Mouse (Mus musculus): ENCODE results near the gene Gm42372. TPM values are rescaled to one million over a fixed set of nuclear protein-coding genes. Genes with fewer than 3 reads are reported as not detected.

Gm42372 gene
- under 1 TPM in 4 of 26 experiments, not detected in 22; 0.10 to 0.16 (median 0.14) TPM for total RNA-seq (2018; cell fraction: chromatin; rRNA removed)
- under 1 TPM in 1 of 26 experiments, not detected in 25; 0.03 TPM for total RNA-seq (2018; cell fraction: cytosol; rRNA removed)
- total RNA-seq (2018; cell fraction: nucleus; rRNA removed), result not detected
- polyA plus RNA-seq (2018), result not detected in 3 replicates

DNA sequence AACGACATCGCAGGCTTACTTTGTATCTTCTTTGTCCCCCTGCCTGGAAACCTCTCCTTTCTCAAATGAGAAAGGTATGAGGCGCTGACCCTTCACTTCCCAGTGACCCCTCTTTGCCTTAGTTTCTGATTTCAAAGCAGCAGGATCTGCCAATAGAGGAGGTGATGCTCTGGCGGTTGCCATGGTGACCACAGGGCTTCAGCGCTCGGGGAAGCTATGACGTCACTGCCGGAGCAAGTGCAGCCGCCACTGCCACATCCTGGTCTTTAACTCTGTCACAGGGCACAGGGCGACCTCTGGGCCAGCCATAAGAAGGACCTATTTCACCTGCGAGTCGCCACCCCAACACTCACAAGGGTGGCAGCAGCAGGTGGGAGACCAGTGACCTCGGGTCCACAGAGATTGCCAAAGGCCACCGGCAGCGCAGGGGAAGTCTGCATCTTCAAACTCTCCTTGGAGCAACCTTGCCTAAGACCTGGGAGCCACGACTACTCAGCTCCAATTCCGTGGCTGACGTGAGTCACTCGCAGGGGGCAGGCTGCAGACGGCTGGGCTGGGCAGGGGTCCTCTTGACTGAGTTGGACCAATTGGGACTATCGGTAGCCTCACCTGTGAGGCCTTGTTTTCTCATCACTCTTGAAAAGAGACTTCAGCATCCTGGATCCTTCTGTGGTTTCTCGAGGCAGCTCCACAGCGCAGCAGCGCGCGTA is at the start of gene Gm42372:
TSS of gene Gm42372 (plus strand) at position 228 of the 710 bp plus-strand sequence.
- 39% methylated on average over 26 of the region's 26 CpGs for WGBS (ENCODE audit: missing documents)
- H3K36me3 ChIP-seq (ENCODE audit: inconsistent target), result no peaks in the 10 kb centered on the region
- H3K27ac ChIP-seq, result no peak within 1 kb of the TSS
- no peaks in the 10 kb centered on the region for H3K79me2 ChIP-seq (ENCODE audit: inconsistent target)
- H3K4me3 ChIP-seq (ENCODE audit: inconsistent target), result no peak within 1 kb of the TSS

DNA sequence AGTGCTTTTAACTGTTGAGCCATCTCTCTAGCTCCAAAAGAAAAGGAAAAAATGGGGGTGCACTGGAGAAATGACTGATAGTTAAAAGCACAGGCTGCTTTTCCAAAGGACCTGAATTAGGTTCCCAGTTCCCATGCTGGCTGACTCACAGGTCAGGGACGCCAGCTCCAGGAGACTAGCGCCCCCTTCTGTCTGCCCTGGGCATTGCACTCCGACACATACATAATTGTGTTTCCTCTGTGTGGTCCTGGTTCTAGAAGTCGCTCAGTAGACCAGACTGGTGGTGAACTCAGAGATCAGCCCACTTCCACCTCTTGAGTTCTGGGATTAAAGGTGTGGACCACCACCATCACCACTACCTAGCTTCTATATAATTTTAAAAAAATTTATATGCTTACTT is 45.6 kb upstream of the Gm42372 start:
- H3K36me3 ChIP-seq (ENCODE audit: inconsistent target), result no peaks in the 10 kb centered on the region
- H3K27ac ChIP-seq, result no peak overlapping the region
- 45% methylated on average over 4 of the region's 4 CpGs for WGBS (ENCODE audit: missing documents)
- H3K4me3 ChIP-seq (ENCODE audit: inconsistent target), result no peak overlapping the region
- H3K79me2 ChIP-seq (ENCODE audit: inconsistent target), result no peaks in the 10 kb centered on the region

DNA sequence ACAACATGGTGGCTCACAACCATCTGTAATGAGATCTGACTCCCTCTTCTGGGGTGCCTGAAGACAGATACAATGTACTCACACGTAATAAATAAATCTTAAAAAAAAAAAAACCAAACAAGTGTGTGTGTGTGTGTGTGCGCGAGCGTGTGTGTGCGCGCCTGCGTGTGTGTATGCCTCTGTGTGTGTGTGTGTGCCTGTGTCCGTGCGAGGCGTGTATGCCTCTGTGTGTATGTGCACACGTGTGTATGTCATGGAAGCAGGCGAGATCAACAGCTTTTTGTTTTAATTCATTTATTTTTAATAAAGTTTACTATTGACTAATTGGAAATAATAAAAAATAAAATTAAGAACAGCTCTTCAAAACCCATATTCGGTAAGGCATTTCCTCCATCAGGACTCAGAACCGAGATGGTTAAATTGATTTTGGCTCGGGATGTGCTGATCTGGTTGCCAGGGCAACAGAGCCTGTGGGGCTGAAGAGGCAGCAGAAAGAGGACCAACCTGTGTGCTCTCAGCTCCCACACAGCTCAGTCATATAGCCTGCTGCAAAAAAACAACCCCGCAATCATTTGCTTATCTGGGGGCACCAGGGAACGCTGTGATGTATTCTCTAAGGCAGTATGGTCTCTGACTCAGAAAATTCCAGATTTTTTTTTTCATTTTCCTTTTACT is 44.6 kb upstream of the Gm42372 start:
- H3K79me2 ChIP-seq (ENCODE audit: inconsistent target), result no peaks in the 10 kb centered on the region
- H3K36me3 ChIP-seq (ENCODE audit: inconsistent target), result no peaks in the 10 kb centered on the region
- no peak overlapping the region for H3K4me3 ChIP-seq (ENCODE audit: inconsistent target)
- no peak overlapping the region for H3K27ac ChIP-seq
- WGBS (ENCODE audit: missing documents), result 66% methylated on average over 11 of the region's 17 CpGs

DNA sequence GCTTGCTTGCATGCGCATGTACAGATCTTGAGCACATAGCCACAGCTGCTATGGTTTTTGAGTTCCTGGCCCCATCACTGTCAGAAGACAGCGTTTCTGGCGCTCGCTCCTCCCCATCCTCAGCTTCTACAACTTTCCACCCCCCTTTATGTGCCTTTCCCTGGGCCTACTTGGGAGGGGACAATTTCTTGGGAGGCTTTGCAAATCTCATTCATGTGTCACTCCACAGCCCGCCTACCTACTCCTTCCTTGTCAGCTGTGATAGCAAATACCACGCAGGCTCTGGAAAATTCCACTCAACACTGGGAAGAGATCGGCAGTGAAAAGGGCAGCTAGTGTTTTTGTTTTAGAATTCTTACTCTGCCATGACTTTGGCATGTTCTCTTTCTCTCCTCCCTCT is 42.6 kb upstream of the Gm42372 start:
- Histone ChIP-seq H3K27ac (no peak overlapping the region), H3K4me3 (ENCODE audit: inconsistent target) (no peak overlapping the region), H3K36me3 (ENCODE audit: inconsistent target) (no peaks in the 10 kb centered on the region), H3K79me2 (ENCODE audit: inconsistent target) (no peaks in the 10 kb centered on the region)
- 89% methylated on average over 7 of the region's 7 CpGs for WGBS (ENCODE audit: missing documents)

DNA sequence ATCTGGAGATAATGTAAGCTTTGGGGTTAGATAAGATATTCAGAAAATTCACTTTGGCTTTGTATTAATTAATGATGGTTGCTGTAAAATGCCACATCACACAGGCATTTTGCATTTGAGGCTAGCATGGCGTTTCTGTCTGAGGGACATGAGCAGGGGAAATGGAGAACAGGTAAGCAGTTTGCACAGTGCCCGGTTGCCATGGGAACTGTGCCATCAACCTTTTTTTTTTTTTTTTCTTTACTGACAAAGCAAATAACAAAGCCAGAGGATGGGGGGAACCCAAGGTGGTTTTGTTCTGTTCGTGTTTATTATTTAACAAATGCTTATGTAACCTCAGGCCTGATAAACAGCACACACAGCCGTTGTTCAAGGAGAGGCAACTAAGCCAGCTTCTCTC is 40.0 kb upstream of the Gm42372 start:
- Histone ChIP-seq H3K79me2 (ENCODE audit: inconsistent target) (no peaks in the 10 kb centered on the region), H3K27ac (no peak overlapping the region), H3K36me3 (ENCODE audit: inconsistent target) (no peaks in the 10 kb centered on the region), H3K4me3 (ENCODE audit: inconsistent target) (no peak overlapping the region)
- WGBS (ENCODE audit: missing documents), result 68% methylated on average over 4 of the region's 4 CpGs

DNA sequence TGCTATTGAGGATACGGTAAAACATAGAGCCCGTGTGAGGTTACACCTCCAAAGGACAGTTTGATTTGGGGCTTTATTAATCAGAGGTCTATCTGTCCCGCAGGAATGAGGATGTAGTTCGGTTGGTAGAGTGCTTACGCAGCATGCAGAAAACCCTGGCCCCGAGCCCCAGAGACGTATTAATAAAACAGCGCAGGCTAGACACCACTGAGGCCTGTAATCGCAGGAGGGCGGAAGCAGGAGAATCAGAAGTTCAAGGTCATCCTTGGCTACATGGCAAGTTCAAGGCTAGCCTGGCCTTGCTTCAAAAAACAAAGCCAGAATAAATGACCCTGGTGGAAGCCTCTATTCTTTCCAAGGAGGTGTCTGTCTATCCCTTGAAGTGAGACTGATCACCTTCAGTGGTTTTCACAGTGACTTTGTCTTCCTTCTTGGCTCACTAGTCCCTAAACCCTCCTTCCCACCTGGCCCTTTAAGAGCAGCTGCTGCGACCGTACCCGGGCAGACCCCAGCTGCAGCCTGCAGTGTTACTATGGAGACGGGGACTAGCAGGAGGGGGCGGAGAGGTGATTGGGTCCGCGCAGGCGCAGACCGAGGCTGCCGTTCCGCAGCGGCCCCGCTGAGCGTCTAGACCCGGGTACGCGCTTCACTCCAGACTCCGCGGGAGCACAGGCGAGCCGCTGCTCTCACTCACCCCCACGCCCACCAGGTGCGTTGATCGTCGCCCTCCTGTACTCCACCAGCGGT is 38.7 kb upstream of the Gm42372 start, which contains the start of gene Pnmal2:
TSS of gene Pnmal2 (plus strand) at position 622 of the 747 bp plus-strand sequence.
- Histone ChIP-seq H3K27ac (no peak within 1 kb of the TSS), H3K79me2 (ENCODE audit: inconsistent target) (no peaks in the 10 kb centered on the region), H3K36me3 (ENCODE audit: inconsistent target) (no peaks in the 10 kb centered on the region), H3K4me3 (ENCODE audit: inconsistent target) (no peak within 1 kb of the TSS)
- 27% methylated on average over 36 of the region's 36 CpGs for whole genome bisulfite sequencing (ENCODE audit: missing documents)

DNA sequence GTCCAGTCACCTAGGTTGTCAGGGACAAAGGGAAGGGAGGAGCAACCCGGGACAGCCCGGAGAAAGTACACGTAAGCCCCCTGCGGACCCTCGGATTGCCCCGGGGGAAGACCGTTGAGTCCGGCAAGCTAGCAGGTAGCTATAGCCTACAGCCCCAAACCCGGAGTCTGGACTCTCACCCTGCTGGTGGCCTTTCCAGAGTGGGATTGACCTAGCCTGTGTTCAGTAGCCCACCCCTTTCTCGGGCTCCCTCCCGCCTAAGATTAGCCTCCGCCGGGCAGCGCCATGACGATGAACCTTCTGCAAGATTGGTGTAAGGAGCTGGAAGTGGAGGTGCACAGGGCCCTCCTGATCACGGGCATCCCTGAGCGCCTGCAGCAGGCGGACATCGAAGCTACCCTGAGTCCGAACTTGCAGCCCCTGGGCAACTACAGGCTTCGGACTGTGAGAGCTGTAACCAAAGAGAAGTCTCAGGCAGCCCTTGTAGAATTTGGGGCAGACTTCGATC is 38.0 kb upstream of the Gm42372 start:
- 9% methylated on average over 14 of the region's 22 CpGs for WGBS (ENCODE audit: missing documents)
- Histone ChIP-seq H3K4me3 (ENCODE audit: inconsistent target) (no peak overlapping the region), H3K36me3 (ENCODE audit: inconsistent target) (no peaks in the 10 kb centered on the region), H3K79me2 (ENCODE audit: inconsistent target) (no peaks in the 10 kb centered on the region), H3K27ac (no peak overlapping the region)

DNA sequence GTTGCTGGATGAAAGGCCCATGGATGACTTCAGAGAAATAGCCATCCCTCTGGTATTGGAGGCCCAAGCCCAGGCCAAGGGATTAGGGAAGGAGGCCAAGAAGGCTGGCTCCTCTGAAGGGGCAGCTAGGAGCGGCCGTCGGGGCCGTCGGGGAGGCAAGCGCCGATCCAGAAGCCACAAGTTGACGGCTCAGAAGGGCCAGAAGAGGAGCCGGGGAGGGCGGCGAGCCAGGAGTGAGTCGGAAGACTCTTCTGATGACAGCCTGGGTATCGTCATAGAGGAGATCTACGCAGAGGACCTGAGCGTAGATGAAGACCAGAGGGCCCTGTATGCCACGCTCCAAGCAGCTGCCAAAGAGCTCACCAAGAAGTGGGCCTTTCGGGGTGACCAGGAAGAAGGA is 37.5 kb upstream of the Gm42372 start:
- no peak overlapping the region for H3K4me3 ChIP-seq (ENCODE audit: inconsistent target)
- H3K36me3 ChIP-seq (ENCODE audit: inconsistent target), result no peaks in the 10 kb centered on the region
- no peaks in the 10 kb centered on the region for H3K79me2 ChIP-seq (ENCODE audit: inconsistent target)
- 19% methylated on average over 17 of the region's 17 CpGs for WGBS (ENCODE audit: missing documents)
- no peak overlapping the region for H3K27ac ChIP-seq

DNA sequence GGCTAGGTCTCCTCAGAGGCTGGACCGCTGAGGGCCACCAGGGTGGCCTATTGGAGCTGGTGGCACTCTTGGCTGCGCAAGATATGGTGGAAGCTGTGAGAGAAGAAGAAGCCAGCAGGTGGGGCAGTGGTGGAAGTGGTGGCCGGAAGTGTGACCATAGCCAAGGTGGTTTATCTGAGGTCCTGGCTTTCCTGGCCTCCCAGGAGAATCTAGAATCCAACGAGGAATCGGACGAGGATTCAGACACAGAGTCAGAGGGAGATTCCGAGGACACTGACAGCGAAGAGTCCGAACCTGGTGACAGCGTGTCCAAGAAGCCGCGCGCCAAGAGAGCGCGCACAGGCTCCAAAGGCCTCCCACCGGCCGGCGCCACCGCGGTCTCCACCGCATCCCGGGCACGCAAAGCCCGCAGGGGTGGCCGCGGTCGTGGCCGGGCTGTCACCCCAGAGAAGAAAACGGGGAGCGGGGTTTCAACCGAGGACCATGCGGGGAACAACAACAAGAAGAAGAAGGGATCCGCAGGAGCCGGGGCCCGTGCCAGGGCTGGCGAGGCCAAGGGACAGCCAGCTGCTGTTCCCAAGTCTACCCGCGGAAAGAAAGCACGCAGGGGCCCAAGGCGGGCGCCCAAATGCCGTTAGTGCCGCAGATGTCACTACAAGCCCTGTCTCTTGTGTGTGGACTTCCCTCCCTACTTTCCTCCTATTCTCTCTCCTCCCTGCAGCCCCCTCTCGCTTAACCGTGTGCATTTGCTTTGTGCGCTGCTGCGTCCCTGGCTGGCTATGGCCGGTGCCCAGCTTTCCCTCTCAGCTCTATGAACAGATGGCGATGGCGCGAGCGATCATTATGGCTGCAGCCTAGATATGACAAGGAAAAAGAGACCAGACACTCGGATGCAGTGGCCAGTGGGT is 36.2 kb upstream of the Gm42372 start:
- no peak overlapping the region for H3K4me3 ChIP-seq (ENCODE audit: inconsistent target)
- H3K27ac ChIP-seq, result no peak overlapping the region
- no peaks in the 10 kb centered on the region for H3K79me2 ChIP-seq (ENCODE audit: inconsistent target)
- 5% methylated on average over 53 of the region's 53 CpGs for WGBS (ENCODE audit: missing documents)
- no peaks in the 10 kb centered on the region for H3K36me3 ChIP-seq (ENCODE audit: inconsistent target)

DNA sequence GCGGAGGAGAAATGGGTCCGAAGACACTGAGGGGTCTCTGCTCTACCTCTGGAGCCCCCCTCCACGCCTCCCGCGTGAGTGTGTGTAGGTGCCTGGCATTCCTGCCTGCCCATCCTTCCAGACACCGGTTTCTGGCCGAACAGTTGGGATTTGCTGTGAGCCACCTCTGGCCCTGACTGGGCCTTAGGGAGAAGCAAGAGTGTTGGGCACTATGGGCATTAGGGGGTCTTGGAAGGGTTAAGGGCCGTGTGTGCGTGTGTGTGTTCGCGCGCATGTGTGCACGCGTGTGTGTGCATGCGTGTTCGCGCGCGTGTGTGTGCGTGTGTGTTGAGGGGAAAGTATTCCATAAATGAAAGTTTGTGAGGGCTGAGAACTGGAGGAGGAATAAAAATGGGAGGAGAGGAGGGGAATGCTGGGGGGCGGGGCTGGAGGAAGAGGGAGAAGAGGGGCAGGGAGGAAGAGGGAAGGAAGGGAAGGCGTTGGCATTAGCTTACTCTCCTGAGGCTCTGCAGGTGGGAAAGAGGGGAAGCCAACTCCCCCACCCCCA is 35.5 kb upstream of the Gm42372 start:
- no peak overlapping the region for H3K4me3 ChIP-seq (ENCODE audit: inconsistent target)
- H3K79me2 ChIP-seq (ENCODE audit: inconsistent target), result no peaks in the 10 kb centered on the region
- no peaks in the 10 kb centered on the region for H3K36me3 ChIP-seq (ENCODE audit: inconsistent target)
- H3K27ac ChIP-seq, result no peak overlapping the region
- 14% methylated on average over 21 of the region's 22 CpGs for WGBS (ENCODE audit: missing documents)

DNA sequence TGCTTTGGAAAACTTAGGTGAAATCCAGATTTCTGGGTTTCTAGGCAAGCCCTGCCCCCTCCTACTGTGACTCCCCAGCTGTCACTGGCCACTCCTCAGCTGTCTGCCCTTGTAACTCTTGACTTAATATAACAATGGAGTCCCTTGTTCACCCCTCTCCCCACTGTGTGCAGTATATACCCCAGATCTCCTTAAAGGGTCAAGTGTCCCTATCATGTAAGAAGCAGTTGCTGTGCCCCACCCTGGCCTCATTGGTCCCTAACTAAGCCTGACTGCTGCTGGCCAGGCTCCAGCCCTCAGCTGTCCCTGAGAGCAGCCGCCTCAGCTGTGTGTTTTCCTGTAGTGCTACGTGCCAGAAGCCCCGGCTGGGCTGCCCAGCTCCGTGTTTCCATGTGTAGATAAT is 34.9 kb upstream of the Gm42372 start:
- Histone ChIP-seq H3K27ac (no peak overlapping the region), H3K79me2 (ENCODE audit: inconsistent target) (no peaks in the 10 kb centered on the region), H3K36me3 (ENCODE audit: inconsistent target) (no peaks in the 10 kb centered on the region), H3K4me3 (ENCODE audit: inconsistent target) (no peak overlapping the region)
- 4% methylated on average over 4 of the region's 4 CpGs for WGBS (ENCODE audit: missing documents)

DNA sequence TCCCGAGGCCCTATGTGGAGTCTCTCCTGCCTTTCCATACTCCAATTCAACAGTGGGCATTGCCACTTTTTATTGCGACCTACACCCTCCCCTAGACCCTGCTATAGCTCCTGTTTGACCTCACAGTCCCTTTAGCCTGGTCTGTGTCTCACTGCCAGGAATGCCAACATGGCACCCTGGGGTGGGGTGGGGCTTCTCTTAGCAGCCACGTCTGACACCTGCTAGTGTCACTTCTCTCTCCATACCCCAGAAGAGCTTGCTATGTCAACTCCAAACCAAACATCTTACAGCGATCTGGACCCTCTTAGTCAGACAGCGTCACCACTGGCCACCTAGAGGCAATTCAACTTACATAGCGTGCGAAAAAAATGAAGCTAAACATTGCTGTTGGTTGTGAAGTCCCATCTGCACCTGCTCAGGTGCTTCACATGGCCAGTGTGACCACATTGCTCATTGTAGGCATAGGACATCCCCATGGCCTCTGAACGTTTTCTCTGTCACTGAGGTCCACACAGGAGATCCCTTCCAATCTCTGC is 33.9 kb upstream of the Gm42372 start:
- Histone ChIP-seq H3K79me2 (ENCODE audit: inconsistent target) (no peaks in the 10 kb centered on the region), H3K36me3 (ENCODE audit: inconsistent target) (no peaks in the 10 kb centered on the region), H3K27ac (no peak overlapping the region), H3K4me3 (ENCODE audit: inconsistent target) (no peak overlapping the region)
- 83% methylated on average over 8 of the region's 8 CpGs for WGBS (ENCODE audit: missing documents)
